Mouse (Mus musculus) inflammation-experienced regulatory T-cells, adult 6 months (primary cell): ENCODE data around the gene Klhl42. TPM values are rescaled to one million over a fixed set of nuclear protein-coding genes. Genes with fewer than 3 reads are reported as not detected.

Source experiments
- ATAC-seq: one replicate; pipeline ENCODE4 v1.8.0; 2017
- polyA plus RNA-seq, 3 experiments: library from polyadenylated mRNA; unstranded; fragments of 100-300 nt; shearing (Covaris generic); gene quantifications; one replicate each; pipeline ENCODE4 v1.2.1; 2017

Klhl42 gene
- polyA plus RNA-seq, 3 experiments from 2014 or later, result 10.5 to 22.9 (median 19.7) TPM

GRCm38 (mm10) chr6:147151839-147152238 is 60.7 kb downstream of the Klhl42 start:
- no peak for ATAC-seq

- no peak for ATAC-seq
Measured at GRCm38 (mm10) chr6:147155085-147155484, 63.9 kb downstream of the Klhl42 start.

- no peak for ATAC-seq
Measured at GRCm38 (mm10) chr6:147161818-147162584, 70.8 kb downstream of the Klhl42 start.

Other genes starting within 250 kb of the Klhl42 start
- gene Smco2, start 241.3 kb upstream of the Klhl42 start, polyA plus RNA-seq, result not detected
- 10 to 100 TPM in 1 of 3 experiments, 1 to 10 TPM in 2; 7.7 to 14.1 (median 8.8) TPM for gene Ppfibp1, start 202.9 kb upstream of the Klhl42 start, polyA plus RNA-seq
- gene 1700034J05Rik, start 137.0 kb upstream of the Klhl42 start, polyA plus RNA-seq, result under 1 TPM in 1 of 3 experiments, not detected in 2; 0.40 TPM
- under 1 TPM; 0.29 to 0.67 (median 0.34) TPM for gene Rep15, start 58.8 kb upstream of the Klhl42 start, polyA plus RNA-seq
- gene Mrps35, start 48.6 kb upstream of the Klhl42 start, polyA plus RNA-seq, result 10 to 100 TPM; 80.2 to 97.5 (median 83.9) TPM
- under 1 TPM in 2 of 3 experiments, not detected in 1; 0.33 to 0.40 TPM for gene Mansc4, start 4.3 kb upstream of the Klhl42 start, polyA plus RNA-seq
- gene Pthlh, start 172.8 kb downstream of the Klhl42 start, polyA plus RNA-seq, result not detected